Mouse (Mus musculus): ENCODE results near the gene Sbk3. TPM values are rescaled to one million over a fixed set of nuclear protein-coding genes. Genes with fewer than 3 reads are reported as not detected.
A peak's percentile ranks its signal among the peaks of the same experiment; 100 is the strongest.

The Sbk3 gene
- total RNA-seq, 2 experiments from 2014 or later = 0.40 to 0.57 TPM

DNA sequence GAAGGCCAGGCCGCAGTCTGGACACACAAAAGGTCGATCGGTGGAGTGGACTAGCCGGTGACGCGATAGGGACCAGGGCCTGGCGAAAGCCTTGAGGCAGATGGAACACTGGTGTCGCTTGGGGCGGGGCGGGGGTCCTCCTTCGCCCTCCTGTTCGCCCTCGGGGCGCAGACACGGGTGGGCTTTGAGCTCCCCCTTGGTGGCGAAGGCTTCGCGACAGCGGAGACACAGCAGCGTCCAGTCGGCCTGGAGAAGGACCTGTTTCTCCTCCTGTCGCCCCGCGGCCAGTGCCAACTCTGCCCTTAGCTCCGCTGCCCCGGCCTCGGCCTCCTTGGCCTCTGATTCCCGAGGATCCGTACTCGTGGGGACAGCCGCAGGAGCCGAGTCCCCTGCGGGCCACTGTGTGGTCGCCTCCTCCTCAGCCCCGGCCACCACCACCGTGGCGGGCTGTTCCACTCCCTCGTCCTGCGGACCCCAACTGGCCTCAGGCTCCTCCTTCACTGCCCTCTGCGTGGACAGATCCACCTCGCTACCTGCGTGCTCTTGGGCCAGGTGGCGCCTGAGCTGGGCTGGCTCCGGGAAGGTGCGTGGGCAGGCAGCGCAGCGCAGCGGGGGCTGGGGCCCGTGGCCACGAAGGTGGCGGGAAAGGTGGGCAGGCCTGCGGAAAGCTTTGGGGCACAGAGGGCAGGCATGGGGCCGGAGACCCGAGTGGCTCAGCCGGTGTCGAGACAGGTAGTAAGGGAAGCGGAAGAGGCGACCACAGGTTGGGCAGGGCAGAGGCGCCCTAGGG is 23.2 kb upstream of the Sbk3 start:
- no peak for DNase-seq (ENCODE audit: low spot score in 2 of 2)

DNA sequence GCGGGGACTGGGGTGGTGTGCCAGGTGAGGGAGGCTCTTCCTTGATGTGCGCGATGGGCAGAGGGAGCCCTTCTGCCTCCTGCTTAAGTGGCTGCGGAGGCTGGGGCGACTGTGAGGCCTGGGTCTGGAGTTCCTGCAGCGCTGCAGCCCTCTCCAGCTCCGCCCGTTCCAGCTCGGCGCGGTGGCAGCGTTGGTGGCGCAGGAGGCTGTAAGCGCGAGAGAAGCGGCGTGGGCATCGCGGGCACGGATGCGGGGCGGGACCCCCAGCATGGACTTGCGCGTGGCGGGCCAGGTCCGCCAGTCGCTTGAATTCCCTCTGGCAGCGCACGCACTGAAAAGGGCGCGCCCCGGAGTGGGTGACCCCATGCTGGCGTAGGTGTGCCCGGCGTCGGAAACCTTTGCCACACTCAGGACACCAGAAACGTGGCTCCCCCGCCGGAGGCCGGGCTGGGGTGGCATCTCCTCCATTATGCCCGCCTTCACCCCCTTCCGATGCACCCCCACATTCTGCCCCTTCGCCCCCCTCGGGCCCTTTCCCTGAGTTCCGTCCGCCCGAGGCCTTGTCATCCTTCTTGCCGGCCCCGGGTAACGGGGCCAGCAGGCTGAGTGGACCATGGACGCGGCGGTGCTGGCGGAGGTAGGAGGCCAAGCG is 22.5 kb upstream of the Sbk3 start:
- DNase-seq (ENCODE audit: low spot score in 2 of 2) = no peak

DNA sequence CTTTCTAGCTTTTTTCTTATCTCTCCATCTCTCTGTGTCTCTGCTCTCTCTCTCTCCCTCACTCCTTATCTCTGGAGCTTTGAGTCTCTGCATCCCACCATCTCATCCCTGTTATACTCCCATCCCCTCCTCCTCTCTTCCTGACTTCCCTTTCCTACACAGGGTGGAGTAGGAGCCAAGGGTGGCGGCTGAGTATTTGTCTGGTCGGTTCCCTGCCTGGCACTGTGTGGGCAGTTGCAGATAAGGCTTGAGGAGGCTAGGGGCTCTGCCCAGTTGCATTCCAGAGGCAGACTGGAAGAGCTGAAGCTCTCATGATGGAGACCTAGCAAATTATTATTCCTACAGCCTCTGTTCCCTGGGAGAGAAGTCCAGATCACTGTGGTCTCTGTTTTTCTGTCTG is 17.3 kb upstream of the Sbk3 start:
- no peak for DNase-seq (ENCODE audit: low spot score in 2 of 2)

DNA sequence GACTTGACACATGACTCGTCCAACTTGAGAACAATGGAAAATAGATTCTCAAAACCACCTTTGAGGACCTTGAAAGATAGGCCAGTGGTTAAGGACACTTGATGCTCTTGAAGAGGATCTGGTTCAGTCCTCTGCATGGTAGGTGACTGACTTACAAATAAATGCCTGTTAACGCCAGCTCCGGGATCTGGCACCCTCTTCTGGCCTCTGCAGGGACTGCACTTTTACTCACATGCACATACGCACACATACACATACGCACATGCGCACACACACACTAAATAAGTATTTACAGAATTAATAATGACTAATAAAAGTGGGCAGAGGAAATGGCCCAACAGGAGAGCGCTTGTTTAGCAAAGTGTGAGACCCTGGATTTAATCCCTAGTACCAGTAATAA is 5.9 kb upstream of the Sbk3 start:
- DNase-seq (ENCODE audit: low spot score in 2 of 2) = no peak

DNA sequence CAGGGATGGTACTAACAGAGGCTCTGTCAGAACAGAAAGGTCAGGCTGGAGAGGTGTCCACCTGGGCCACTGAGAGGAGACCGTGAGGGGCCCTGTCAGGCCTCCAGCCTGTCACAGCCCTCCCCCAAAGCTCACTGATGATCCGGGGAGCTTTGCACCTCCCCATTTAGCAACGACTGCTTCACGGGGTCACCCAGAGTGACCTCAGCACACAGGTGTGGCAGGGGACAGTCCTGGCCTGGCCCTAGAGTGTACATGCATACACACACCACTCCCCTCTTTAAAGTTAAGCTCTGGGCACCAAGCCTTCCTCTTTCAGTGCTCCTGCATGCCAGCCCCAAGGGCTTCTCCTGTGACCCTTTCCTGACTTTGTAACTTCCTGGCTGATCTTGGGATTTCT is 4.5 kb upstream of the Sbk3 start:
- DNase-seq (ENCODE audit: low spot score in 2 of 2) = no peak

DNA sequence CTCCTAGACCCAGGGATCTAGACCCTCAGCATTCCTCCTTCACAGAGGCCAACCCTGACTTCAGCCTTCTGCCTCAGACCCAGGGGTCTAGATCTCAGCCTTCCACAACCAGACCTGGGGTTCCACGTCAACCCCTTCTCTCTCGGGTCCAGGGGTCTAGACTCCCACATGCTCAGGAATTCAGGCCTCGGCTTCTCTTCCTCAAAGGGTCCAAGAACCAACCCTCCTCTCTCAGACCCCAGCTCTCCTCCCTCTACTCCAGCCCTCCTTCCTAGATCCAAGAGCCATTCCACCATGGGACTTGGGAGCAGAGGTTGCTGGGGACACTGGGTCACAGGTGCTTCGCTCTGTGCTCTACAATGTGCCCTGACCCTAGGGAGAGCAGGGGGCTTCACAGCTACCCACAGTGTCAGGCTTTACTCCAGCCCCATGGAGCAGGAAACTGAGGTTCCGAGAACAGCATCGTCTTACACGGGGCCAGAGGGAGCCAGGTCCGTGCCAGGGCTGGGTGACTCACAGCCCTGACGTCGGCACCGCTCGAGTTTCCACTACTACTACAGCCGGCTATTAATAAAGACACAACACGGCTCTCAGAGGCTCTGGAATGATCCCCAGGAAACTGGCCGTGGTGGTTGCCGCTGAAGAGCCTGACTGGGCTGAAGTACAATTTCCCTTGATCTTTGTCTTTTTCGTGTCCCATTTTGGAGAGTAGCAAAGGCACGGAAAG is 1.5 kb upstream of the Sbk3 start:
- DNase-seq (ENCODE audit: low spot score in 2 of 2) = no peak

DNA sequence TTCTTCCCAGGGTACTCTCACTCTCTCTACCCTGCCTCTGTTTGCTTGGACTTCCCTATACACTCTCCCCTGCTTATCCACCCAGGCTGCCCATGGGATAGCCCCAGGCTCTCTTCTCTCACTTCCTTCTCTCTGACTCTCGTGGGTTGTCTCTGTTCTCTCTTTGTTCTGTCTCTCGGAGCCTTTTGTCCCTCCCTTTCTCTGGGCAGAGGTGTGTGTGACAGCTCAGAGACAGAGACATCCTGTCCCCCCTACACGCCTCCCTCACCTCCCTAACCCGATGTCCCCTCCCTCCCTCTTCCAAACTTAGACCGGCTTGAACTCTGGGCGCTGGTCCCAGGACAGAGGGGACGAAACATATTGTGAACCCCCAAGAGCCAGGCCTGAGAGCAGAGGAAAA is 742 bp upstream of the Sbk3 start:
- no peak for DNase-seq (ENCODE audit: low spot score in 2 of 2)

DNA sequence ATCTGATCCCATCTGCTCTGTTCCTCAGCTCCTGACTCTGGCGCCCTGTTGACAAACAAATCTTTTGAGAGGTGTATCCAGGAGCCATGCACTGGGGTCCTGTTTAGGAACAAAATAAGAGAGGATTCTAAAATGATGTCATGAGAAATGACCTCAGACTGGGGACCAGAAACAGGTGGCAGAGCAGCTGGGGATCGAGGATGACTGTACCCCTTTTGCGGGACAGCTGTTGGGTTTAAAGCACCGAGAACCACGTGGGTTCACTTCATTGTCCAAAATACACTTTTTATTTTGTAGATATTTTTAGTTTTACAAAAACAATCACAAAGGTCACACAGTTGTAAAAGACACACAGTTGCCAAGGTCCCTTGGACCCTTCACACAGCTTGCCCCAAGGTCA is 6.0 kb downstream of the Sbk3 start:
- DNase-seq (ENCODE audit: low spot score in 2 of 2) = no peak

DNA sequence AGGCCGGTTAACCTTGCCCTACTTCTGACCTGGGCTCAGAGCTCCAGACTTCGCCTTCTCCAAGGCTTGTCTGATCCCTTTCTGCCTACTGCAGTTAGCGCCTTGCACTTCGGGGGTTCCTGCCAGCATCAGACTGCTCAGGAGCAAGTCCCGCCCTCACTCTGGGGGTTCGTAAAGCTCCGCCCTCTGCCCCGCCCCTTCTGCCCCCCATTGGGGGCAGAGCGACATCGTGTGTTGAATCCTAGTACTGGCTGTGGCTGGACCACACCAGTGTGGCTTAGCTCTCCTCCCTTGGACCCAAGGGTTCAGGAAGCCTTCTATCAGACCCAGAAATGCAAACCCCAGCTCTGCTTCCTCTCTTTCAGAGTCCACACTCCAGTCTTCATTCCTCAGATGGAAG is 6.7 kb downstream of the Sbk3 start, which contains the start of gene Sbk2:
TSS of gene Sbk2 (minus strand) at position 135 of the 400 bp plus-strand sequence.
- DNase-seq (ENCODE audit: low spot score in 2 of 2) = peak; percentile 82 to 83

DNA sequence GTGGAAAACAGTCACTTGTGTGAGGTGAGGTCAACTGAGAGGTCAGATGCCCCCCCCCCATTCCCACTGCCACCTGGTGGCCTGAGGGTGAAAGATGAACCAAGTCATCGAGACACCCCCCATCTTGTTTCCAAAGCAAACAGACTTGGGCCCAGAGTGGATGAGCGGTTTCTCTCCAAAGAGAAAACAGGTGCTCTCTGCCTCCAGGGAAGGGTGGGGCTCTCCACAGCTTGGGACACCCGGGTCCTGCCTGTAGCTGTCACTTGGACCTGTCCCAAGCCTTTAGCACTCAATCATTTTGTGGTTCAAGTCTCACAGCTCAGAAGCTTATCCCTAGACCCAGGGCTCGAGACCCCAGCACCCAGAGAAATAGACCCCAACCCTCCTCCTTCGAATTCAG is 7.4 kb downstream of the Sbk3 start:
- no peak for DNase-seq (ENCODE audit: low spot score in 2 of 2)

DNA sequence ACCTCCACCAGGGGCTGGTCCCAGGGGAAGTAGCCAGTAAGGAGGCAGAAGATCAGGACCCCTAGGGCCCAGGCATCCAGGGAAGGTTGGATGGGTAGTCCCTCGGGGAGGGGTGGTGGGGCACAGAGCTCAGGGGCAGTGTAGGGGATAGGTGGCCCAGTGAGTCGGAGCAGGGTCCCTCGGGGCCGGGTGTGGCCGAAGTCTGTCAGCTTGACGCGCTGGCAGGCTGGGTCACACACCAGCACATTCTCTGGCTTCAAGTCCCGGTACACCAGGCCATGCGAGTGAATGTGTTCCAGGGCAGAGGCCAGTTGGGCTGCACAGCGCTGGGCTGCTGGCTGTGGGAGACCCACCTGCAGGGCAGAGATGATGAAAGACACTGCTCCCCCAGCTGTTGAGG is 13.6 kb downstream of the Sbk3 start:
- no peak for DNase-seq (ENCODE audit: low spot score in 2 of 2)

DNA sequence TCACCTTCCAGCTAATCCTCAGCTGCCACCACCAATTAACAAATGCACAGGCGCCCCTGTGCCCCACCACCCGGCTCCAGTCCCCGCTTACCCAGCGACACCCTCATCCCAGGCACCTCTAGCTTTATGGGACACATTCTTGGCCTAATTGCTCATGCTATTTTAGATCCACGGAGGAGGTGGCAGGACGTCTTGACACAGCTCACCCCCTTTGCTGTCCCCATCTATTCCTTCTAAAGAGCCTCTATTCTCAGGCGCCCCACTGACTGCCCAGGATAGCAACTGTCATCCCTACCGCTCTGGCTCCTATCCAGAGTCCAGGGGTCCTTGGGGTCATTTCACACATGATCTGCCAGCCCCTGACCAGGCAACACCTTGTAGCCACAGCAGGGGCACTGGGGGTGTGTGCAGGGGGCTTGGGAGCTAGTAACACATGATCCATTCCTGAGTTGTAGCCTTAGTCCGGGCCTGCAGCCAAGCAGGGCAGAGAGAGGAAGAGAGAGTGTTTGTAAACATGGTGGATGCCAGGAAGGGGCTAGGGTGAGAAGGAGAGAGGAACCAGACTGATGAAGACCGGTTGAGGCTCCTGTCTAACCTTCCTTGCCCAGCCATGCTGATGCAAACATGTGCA is 17.0 kb downstream of the Sbk3 start:
- peak in 1 of 2 experiments; percentile 31 for DNase-seq (ENCODE audit: low spot score in 2 of 2)

DNA sequence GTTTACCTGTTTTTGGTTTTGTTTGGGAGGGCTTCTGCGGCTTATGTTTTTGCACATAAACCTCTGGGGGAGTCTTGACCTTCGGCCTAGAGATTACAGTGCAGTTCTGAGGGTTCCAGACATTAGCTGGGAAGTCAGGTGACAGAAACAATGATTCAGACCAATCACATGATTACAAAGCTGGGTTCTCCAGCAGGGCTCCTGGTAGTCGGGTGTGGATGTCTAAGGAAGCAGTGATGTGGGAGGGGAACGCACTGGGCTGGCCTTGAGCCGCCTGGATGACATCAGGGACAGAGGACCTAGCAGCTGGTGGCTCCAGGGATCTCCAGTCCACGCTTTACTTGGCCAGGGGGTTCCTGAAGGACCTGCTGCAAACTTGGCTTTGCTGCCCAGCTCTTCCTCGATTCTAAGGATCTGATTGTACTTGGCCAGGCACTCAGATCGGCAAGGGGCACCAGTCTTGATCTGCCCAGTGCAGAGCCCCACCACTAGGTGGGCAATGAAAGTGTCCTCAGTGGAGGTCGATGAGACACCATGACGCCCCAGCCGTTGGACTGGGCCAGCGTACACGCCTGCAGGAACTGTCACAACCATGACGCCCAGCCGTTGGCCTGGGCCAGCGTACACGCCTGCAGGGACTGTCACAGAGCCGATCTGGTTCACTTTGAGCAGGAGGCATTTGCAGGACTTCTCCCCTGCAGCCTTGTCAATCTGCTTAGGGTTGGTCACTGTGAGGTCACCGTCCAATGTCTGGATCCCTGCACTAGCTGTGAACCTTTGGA is 20.2 kb downstream of the Sbk3 start:
- no peak for DNase-seq (ENCODE audit: low spot score in 2 of 2)

DNA sequence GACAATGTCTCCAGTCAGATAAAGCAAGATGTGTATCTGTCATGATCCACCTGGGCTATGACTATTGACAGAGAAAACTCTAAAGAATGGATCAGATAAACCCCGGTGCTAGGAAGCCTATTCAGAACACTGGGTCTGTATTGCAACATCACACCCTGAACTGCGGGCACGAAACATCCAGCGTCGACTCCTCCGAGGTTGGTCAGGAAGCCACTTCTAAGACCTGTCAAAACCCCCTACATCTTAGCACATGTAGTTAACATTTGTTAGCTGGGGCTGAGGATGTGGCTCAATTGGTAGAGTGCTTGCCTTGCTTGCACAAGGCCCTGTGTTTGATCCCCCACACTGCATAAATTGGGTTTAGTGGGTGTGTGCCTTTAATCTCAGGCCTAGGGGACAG is 22.6 kb downstream of the Sbk3 start:
- DNase-seq (ENCODE audit: low spot score in 2 of 2) = no peak

DNA sequence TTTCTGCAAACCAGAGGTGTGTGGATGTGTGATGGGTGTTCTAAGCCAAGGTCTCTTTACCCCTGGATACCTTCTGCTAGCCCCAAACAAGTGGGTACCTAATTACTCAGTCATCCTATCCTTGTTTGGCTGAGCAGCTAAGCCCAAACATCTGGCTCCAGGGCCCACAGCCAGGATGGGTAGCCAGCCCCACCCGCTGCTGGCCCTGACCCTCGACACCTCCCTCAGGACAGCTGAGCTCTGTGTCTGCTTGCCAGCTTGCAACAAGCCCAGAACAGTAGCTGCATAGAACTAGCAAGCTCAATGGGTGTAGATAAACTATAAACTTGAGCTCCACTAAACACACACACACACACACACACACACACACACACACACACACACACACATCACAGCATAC is 23.1 kb downstream of the Sbk3 start:
- DNase-seq (ENCODE audit: low spot score in 2 of 2) = no peak

DNA sequence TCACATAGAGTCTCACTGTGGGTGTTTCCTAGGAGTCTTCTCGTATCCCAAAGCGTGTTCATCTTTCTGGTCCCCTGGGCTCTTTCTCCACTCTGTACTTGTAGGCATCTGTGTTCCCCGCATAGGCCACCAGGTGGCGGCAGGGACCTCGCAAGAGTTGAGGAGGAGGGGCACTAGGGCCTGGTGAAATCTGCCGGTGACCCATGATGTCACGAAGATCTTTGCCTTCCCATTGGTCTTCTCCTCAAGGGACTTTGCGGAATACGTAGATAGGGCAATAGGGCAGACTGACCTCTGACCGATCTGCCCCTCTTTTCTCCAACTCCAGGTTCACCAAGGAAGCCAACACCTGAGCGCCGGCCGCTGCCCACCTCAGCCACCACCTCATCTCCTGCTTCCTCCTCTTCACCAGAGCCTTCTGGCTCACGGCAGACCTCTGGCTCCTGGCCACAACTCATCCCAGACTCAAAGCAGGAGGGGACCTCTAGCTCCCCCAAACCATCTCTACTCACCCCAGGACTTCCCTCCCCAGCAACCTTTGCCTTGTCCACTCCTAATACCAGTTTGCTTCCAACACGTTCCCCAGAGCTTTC is 27.6 kb downstream of the Sbk3 start:
- peak; percentile 94 to 95 for DNase-seq (ENCODE audit: low spot score in 2 of 2)

DNA sequence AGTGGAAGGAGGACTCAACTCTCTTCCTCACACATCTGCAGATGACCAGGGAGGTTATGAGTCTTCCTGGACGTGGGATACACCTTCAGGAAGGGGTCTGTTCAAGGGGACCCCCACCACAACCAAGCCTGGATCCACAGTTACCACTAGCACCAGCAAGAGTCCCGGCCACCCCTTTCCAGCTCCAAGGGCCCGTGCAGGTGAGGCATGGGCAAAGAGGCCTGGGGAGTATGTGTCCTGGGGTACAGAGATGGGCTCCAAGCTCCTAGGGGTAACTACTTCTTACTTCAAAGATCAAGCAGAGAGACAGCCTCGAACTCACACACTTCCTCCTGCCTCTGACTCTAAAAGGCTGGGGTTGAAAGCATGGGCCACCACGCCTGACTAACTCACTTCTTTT is 28.3 kb downstream of the Sbk3 start:
- DNase-seq (ENCODE audit: low spot score in 2 of 2) = no peak

DNA sequence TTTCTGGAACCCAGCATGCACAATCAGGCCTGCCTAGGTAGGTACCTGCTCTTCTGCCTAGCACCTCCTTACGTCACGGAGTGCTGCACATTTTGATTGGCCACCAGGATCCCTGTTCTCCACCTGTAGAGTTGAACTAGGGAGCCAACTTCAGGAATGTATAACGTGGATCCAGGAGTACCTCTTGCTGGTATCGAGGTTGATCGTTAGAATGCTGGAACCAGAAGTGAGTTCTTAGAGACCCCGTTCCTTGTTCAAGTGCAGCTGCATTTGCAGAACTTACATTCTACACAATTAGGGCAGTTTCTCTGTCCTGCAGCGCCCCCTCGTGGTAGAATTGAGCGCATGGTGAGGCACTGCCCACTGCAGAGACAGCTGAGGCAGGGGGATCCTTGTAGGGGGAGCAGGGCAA is 30.9 kb downstream of the Sbk3 start:
- DNase-seq (ENCODE audit: low spot score in 2 of 2) = peak; percentile 84 to 86

DNA sequence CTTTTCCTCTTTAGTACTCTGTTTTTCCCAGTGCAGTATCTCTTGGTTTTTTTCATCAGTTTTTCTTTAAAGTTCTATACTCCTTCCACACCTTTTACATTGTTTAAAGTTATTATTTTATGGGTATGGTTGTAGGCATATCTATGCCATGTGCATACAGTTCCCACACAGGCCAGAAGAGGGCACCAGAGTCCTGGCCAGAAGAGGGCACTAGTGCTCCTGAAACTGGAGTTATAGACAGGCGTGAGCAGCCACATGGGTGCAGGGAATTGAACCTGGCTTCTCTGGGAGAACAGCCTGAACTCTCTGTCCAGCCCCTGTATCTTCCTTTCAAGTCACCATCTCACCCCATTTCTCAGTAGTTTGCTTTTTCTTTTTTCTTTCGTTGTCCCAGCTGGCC is 32.5 kb downstream of the Sbk3 start:
- peak; percentile 65 to 77 for DNase-seq (ENCODE audit: low spot score in 2 of 2)

DNA sequence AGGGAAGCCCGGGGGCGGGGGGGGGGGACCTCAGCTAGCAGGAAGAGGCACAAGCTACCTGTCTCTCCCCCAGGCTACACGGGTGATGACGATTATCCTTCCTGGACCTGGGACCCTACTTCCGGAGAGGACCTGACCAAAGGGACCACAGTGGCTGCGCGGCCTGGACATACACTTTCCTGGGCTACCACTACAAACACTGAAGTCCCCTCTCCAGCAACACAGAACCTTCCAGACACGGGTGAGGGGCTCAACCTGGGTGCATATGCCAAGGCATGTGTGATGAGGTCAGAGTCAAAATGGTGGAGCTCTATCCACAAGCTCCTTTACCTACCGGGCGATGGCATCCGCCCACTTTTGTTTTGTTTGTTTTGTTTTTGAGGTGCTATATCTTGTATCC is 33.6 kb downstream of the Sbk3 start:
- no peak for DNase-seq (ENCODE audit: low spot score in 2 of 2)

DNA sequence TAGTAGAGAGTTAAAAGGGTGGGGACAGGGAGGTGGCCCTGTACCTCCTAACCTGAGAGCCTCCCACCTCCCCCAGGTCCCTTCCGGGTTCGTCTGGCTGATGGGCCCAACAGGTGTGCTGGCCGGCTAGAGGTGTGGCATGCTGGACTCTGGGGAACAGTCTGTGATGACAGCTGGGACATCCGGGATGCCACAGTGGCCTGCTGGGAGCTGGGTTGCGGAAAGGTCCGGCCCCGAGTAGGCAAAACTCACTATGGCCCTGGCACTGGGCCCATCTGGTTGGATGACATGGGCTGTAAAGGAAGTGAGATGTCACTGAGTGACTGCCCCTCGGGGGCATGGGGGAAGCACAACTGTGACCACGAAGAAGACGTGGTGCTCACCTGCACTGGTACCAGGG is 34.1 kb downstream of the Sbk3 start:
- no peak for DNase-seq (ENCODE audit: low spot score in 2 of 2)
